In genomic region chr6:75643581-75644362, GRCm38 (mm10) we compare ENCODE assay signal across 14 mouse cellular contexts.
"Had no signal": no experiment of that assay in that cellular context is flagged by ENCODE, and none has a peak within 500 bp of the region (broad histone marks: within the 10 kb centered on the region; RNA-seq: fewer than 3 reads in every experiment).

No protein-coding gene starts in this region.

- H3K36me3 ChIP-seq: limb, embryonic 12.5 days; limb, embryonic 15.5 days; midbrain, embryonic 13.5 days had no signal

- H3K4me2 ChIP-seq: limb, embryonic 12.5 days; limb, embryonic 15.5 days; liver, embryonic 11.5 days; lung, embryonic 14.5 days; midbrain, embryonic 13.5 days had no signal

- H3K27ac ChIP-seq: limb, embryonic 12.5 days; limb, embryonic 15.5 days; liver, embryonic 14.5 days; macrophage; midbrain, embryonic 13.5 days had no signal

- H3K9me3 ChIP-seq: limb, embryonic 12.5 days; limb, embryonic 15.5 days; midbrain, embryonic 13.5 days had no signal

- H3K4me1 ChIP-seq: limb, embryonic 12.5 days; limb, embryonic 15.5 days; midbrain, embryonic 13.5 days had no signal

- H3K27me3 ChIP-seq: limb, embryonic 12.5 days; limb, embryonic 15.5 days; midbrain, embryonic 13.5 days had no signal

- H3K4me3 ChIP-seq: limb, embryonic 12.5 days; limb, embryonic 15.5 days; midbrain, embryonic 13.5 days had no signal

- H3K9ac ChIP-seq: limb, embryonic 12.5 days; limb, embryonic 15.5 days; liver, embryonic 14.5 days; liver, postnatal 0 days; lung, embryonic 14.5 days; midbrain, embryonic 13.5 days had no signal

- ATAC-seq: liver, postnatal 0 days; lung, postnatal 0 days; midbrain, embryonic 13.5 days had no signal

- DNase-seq: kidney, postnatal 14 days; kidney, postnatal 4 days; left cerebral cortex, postnatal 4 days; liver, postnatal 0 days; lung, embryonic 14.5 days; thymus, adult 18-20 months; thymus, postnatal 36 days had no signal
